Mouse (Mus musculus) heart, adult 2 months (tissue): ENCODE measurements around the gene Ephb2. TPM values are rescaled to one million over a fixed set of nuclear protein-coding genes. Genes with fewer than 3 reads are reported as not detected.
A peak's percentile ranks its signal among the peaks of the same experiment; 100 is the strongest.

Experiments used
- DNase-seq, 2 experiments: peaks; one replicate each; pipeline ENCODE4 v3.0.0; 2021
- H3K27ac ChIP-seq: fragments of 200-600 bp; 2 replicates; pipeline ENCODE4 v1.8.1; 2022
- H3K27me3 ChIP-seq: fragments of 200-500 bp; 2 replicates; pipeline ENCODE4 v1.6.1; 2012; ENCODE audit warnings: mild to moderate bottlenecking, low read length, inconsistent platforms, mixed read lengths; ENCODE audit not compliant: control insufficient read depth, insufficient read depth
- H3K36me3 ChIP-seq: fragments of 200-500 bp; 2 replicates; pipeline ENCODE4 v1.6.1; 2012; ENCODE audit warnings: low read length, inconsistent platforms; ENCODE audit not compliant: control insufficient read depth, insufficient read depth
- H3K4me1 ChIP-seq: fragments of 200-500 bp; 2 replicates; pipeline ENCODE4 v1.6.1; 2011; ENCODE audit warnings: low read length; ENCODE audit not compliant: control insufficient read depth, insufficient read depth
- H3K4me3 ChIP-seq: fragments of 200-600 bp; 2 replicates; pipeline ENCODE4 v1.8.1; 2022
- H3K79me2 ChIP-seq: fragments of 200-500 bp; replicated peaks from 2 replicates; pipeline ENCODE4 v1.6.1; 2012; ENCODE audit warnings: mild to moderate bottlenecking, inconsistent platforms, low read length, moderate library complexity, mixed read lengths; ENCODE audit not compliant: control insufficient read depth, insufficient read depth
- H3K9ac ChIP-seq: fragments of 200-500 bp; 2 replicates; pipeline ENCODE4 v1.6.1; 2012; ENCODE audit warnings: low read depth, mild to moderate bottlenecking, control low read depth, inconsistent platforms, low read length, mixed read lengths
- CTCF ChIP-seq: fragments of 200-600 bp; IDR thresholded peaks from 2 replicates; pipeline ENCODE4 v1.8.1; 2022; ENCODE audit warnings: antibody characterized with exemption, mild to moderate bottlenecking, moderate library complexity
- EP300 ChIP-seq: fragments of 200-500 bp; IDR thresholded peaks from 2 replicates; pipeline ENCODE4 v1.6.1; 2011; ENCODE audit warnings: low read depth, low read length, control low read depth; ENCODE audit not compliant: insufficient read depth
- POLR2A ChIP-seq: fragments of 200-500 bp; IDR thresholded peaks from 2 replicates; pipeline ENCODE4 v1.6.1; 2011; ENCODE audit warnings: mild to moderate bottlenecking, low read depth, low read length, control low read depth; ENCODE audit not compliant: insufficient read depth
- WGBS: fragments of 180-500 bp; shearing (Covaris S2); methylation state at CpG from one replicate; pipeline ENCODE4 v1.1.7; 2018; 5-methylcytosine and 5-hydroxymethylcytosine counted together
- intact Hi-C: fragments of 180-260 bp; cut with DNase I; formaldehyde crosslinking; loops from one replicate; pipeline ENCODE4 v1.15.1; 2025
- polyA plus RNA-seq: library from polyadenylated mRNA; depleted of rRNA; stranded (reverse); fragments of >200 nt; gene quantifications from 2 replicates; pipeline ENCODE4 v1.2.3, GENCODE M21; 2012
- total RNA-seq, 2 experiments: library from RNA; stranded (reverse); gene quantifications; 2 replicates each; pipeline ENCODE4 v1.2.3; 2021

Gene Ephb2
- total and polyA plus RNA-seq, 3 experiments, result 0.73 to 0.96 (median 0.77) TPM

GRCm38 (mm10) chr4:136780201-136780895 is 55.4 kb downstream of the Ephb2 start:
- intact Hi-C loops, result no loop called here
- no peak for TF ChIP-seq EP300
- no peak for TF ChIP-seq POLR2A
- TF ChIP-seq CTCF, result no peak
- Histone ChIP-seq H3K36me3 (no peaks in the 10 kb centered on the region), H3K79me2 (no peaks in the 10 kb centered on the region), H3K9ac (no peak overlapping the region), H3K27me3 (no peaks in the 10 kb centered on the region), H3K27ac (no peak overlapping the region), H3K4me3 (no peak overlapping the region), H3K4me1 (peaks cover 13% of the 10 kb centered on the region)
- DNase-seq, result no peak
- WGBS, result 73% methylated on average over 20 of the region's 20 CpGs

- no peak for DNase-seq
- intact Hi-C loops, result no loop called here
- no peak for TF ChIP-seq POLR2A
- TF ChIP-seq EP300, result no peak
- no peak for TF ChIP-seq CTCF
- H3K27ac ChIP-seq, result no peak overlapping the region
- no peak overlapping the region for H3K4me3 ChIP-seq
- WGBS, result 92% methylated on average over 11 of the region's 11 CpGs
- peaks cover 13% of the 10 kb centered on the region for H3K4me1 ChIP-seq
- H3K9ac ChIP-seq, result no peak overlapping the region
- no peaks in the 10 kb centered on the region for H3K36me3 ChIP-seq
- H3K27me3 ChIP-seq, result no peaks in the 10 kb centered on the region
- no peaks in the 10 kb centered on the region for H3K79me2 ChIP-seq
These were observed 56.6 kb downstream of the Ephb2 start for GRCm38 (mm10) chr4:136779156-136779555.

- no peaks in the 10 kb centered on the region for H3K36me3 ChIP-seq
- no peak overlapping the region for H3K4me3 ChIP-seq
- intact Hi-C loops, result no loop called here
- peak; percentile 31 to 34 for DNase-seq
- H3K27me3 ChIP-seq, result no peaks in the 10 kb centered on the region
- TF ChIP-seq CTCF (no peak), POLR2A (no peak), EP300 (no peak)
- H3K27ac ChIP-seq, result no peak overlapping the region
- H3K79me2 ChIP-seq, result no peaks in the 10 kb centered on the region
- no peak overlapping the region for H3K9ac ChIP-seq
- WGBS, result 17% methylated on average over 9 of the region's 9 CpGs
- H3K4me1 ChIP-seq, result peaks cover 5% of the 10 kb centered on the region
These were observed 59.3 kb downstream of the Ephb2 start for GRCm38 (mm10) chr4:136776471-136776892.

GRCm38 (mm10) chr4:136775903-136776302 is 59.9 kb downstream of the Ephb2 start:
- intact Hi-C loops, result no loop called here
- H3K4me3 ChIP-seq, result no peak overlapping the region
- no peak for DNase-seq
- H3K36me3 ChIP-seq, result no peaks in the 10 kb centered on the region
- H3K27ac ChIP-seq, result no peak overlapping the region
- TF ChIP-seq CTCF, result no peak
- peaks cover 3% of the 10 kb centered on the region; the same call in 1 of the 2 replicates for H3K4me1 ChIP-seq
- WGBS, result 77% methylated on average over 2 of the region's 2 CpGs
- H3K27me3 ChIP-seq, result no peaks in the 10 kb centered on the region
- no peak overlapping the region for H3K9ac ChIP-seq
- H3K79me2 ChIP-seq, result no peaks in the 10 kb centered on the region

GRCm38 (mm10) chr4:136774201-136774600 is 61.6 kb downstream of the Ephb2 start:
- Histone ChIP-seq H3K27ac (no peak overlapping the region), H3K4me3 (no peak overlapping the region), H3K27me3 (no peaks in the 10 kb centered on the region), H3K9ac (no peak overlapping the region), H3K4me1 (peaks cover 3% of the 10 kb centered on the region; the same call in 1 of the 2 replicates), H3K36me3 (no peaks in the 10 kb centered on the region), H3K79me2 (no peaks in the 10 kb centered on the region)
- no peak for TF ChIP-seq POLR2A
- no peak for TF ChIP-seq EP300
- no peak for TF ChIP-seq CTCF
- no peak for DNase-seq
- 67% methylated on average over 3 of the region's 3 CpGs for WGBS
- intact Hi-C loops, result no loop called here

- intact Hi-C loops, result no loop called here
- 87% methylated on average over 13 of the region's 13 CpGs for WGBS
- H3K27ac ChIP-seq, result no peak overlapping the region
These were observed 62.7 kb downstream of the Ephb2 start for GRCm38 (mm10) chr4:136772952-136773584.

More at GRCm38 (mm10) chr4:136772952-136773584, 62.7 kb downstream of the Ephb2 start:
- Histone ChIP-seq H3K36me3 (no peaks in the 10 kb centered on the region), H3K4me1 (peaks cover 3% of the 10 kb centered on the region; the same call in 1 of the 2 replicates), H3K79me2 (no peaks in the 10 kb centered on the region), H3K9ac (no peak overlapping the region), H3K27me3 (no peaks in the 10 kb centered on the region), H3K4me3 (no peak overlapping the region)
- no peak for TF ChIP-seq EP300
- no peak for DNase-seq
